Mouse (Mus musculus): Measurements from ENCODE around the gene Anapc15-ps.

DNA sequence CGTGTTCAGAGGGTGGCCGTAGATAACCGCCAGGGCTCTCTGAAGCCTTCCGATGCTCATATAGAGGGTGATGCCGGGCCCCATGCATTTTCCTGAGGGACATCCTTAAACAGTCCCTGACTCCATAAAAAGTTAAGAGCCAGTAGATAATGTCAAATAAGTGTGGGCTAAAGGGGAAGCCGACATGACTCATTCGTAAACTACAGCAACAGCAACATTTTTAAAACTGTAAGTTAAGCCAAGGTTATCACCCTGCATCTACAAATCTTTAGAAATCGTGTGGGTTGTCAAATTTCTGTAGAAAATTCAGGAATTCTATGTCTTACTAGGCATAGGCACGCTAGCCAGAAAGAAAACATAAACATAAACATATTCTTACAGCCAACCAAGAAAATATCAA lies 33.6 kb upstream of the Anapc15-ps start:
- TF ChIP-seq POLR2A (IDR thresholded peaks at IDR 0.05; ENCODE audit: low read depth, low read length) (no peak), CTCF (IDR thresholded peaks at IDR 0.05; ENCODE audit: extremely low read depth, insufficient read depth, insufficient read length, insufficient replicate concordance) (no peak)

Measured in spleen, adult 2 months (tissue).